In the genomic region with DNA sequence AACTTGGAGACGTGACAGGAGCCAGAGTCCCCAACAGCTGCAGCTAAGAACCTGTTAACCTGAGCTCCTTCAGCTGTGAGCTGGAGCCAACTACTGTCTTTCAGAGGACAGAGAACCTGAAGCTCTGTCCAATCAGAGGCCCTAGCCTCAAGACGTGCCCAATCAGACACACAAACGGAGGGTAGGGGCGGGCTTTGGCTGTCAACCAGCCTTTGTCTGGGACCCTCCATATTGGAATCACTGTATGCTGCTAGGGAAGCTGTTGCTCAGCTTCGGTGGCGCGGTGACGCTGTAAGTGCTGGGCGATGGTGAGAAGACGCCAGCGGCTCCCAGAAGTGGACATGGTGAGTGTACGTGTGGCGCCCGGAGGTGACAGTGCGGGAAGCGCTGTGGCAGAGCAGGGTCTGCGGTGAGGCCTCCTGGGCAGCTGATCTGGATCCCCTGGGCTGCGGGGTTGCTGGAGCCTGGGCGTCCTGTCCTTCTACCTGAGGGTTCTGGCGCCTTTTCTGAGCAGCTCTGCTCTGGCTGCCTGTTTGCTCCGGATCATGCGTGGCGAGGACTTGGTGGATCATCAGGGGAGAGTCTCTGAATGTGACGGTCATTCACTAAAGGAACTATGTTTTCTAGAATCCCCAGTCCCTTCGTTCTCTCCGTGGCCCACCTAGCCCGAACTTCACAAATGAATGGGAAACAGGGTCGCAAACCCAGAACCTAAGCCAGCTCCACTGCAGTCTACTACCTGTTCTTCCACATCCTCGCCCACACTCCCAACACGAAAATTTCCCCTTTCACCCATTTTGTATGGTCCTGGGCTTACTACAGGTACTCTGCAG, we compare ENCODE assay signal across 8 mouse cellular contexts. TPM values are rescaled to one million over a fixed set of nuclear protein-coding genes. Genes with fewer than 3 reads are reported as not detected.
A peak's percentile ranks its signal among the peaks of the same experiment; 100 is the strongest.
DNase-seq lines count a peak whose midpoint lies in the region; ATAC-seq and TF ChIP-seq lines count a peak whose summit lies in the region.

A430033K04Rik (plus strand) TSS at position 215 of the 833 bp plus-strand sequence.

- H3K4me1 ChIP-seq in embryonic facial prominence, embryonic 13.5 days, result peaks cover 20% of the 10 kb centered on the region
- peaks cover 3% of the 10 kb centered on the region; the same call in 1 of the 2 replicates for H3K4me1 ChIP-seq in kidney, adult 2 months (ENCODE audit: control insufficient read depth, insufficient read depth, low read length)
- peaks cover 20% of the 10 kb centered on the region for H3K4me1 ChIP-seq in limb, embryonic 12.5 days (replicated peaks)
- peaks cover 39% of the 10 kb centered on the region for H3K4me1 ChIP-seq in midbrain, embryonic 15.5 days
- H3K4me1 ChIP-seq in spleen, adult 2 months (ENCODE audit: control insufficient read depth, insufficient read depth, insufficient read length), result peaks cover 2% of the 10 kb centered on the region; the same call in 1 of the 2 replicates

- H3K27me3 ChIP-seq in embryonic facial prominence, embryonic 13.5 days, result no peaks in the 10 kb centered on the region
- no peaks in the 10 kb centered on the region for H3K27me3 ChIP-seq in kidney, adult 2 months (replicated peaks; ENCODE audit: control insufficient read depth, insufficient read depth, low read length)
- no peaks in the 10 kb centered on the region for H3K27me3 ChIP-seq in limb, embryonic 12.5 days
- H3K27me3 ChIP-seq in midbrain, embryonic 15.5 days (replicated peaks), result no peaks in the 10 kb centered on the region
- H3K27me3 ChIP-seq in spleen, adult 2 months (ENCODE audit: control insufficient read depth, insufficient read depth, low read length), result no peaks in the 10 kb centered on the region

- TF ChIP-seq POLR2A in kidney, adult 2 months (IDR thresholded peaks at IDR 0.05; ENCODE audit: low read depth, low read length), result peak; percentile 3
- no peak for TF ChIP-seq POLR2A in spleen, adult 2 months (IDR thresholded peaks at IDR 0.05; ENCODE audit: low read depth, low read length)

- peak; percentile 94 for ATAC-seq in embryonic facial prominence, embryonic 13.5 days (ENCODE audit: insufficient number of reproducible peaks, insufficient read depth, low FRiP score, low TSS enrichment, low read depth)
- peak; percentile 94 for ATAC-seq in limb, embryonic 12.5 days (ENCODE audit: insufficient number of reproducible peaks, insufficient read depth, low FRiP score, low TSS enrichment, low read depth)
- peak; percentile 94 for ATAC-seq in midbrain, embryonic 15.5 days (replicated peaks)

- H3K4me2 ChIP-seq in embryonic facial prominence, embryonic 13.5 days, result peak within 1 kb of the TSS; percentile 74
- H3K4me2 ChIP-seq in limb, embryonic 12.5 days, result peak within 1 kb of the TSS; percentile 69
- H3K4me2 ChIP-seq in midbrain, embryonic 15.5 days, result peak within 1 kb of the TSS; percentile 72

- H3K4me3 ChIP-seq in embryonic facial prominence, embryonic 13.5 days, result peak within 1 kb of the TSS; percentile 89
- peak within 1 kb of the TSS; percentile 87 for H3K4me3 ChIP-seq in kidney, adult 2 months (ENCODE audit: insufficient read depth, low read depth, low read length)
- peak within 1 kb of the TSS; percentile 76 for H3K4me3 ChIP-seq in limb, embryonic 12.5 days (replicated peaks)
- H3K4me3 ChIP-seq in midbrain, embryonic 15.5 days, result peak within 1 kb of the TSS; percentile 89
- H3K4me3 ChIP-seq in spleen, adult 2 months (ENCODE audit: extremely low read depth, insufficient read depth, insufficient read length), result peak within 1 kb of the TSS; percentile 82

- no peak for TF ChIP-seq CTCF in kidney, adult 2 months (conservative IDR thresholded peaks at IDR 0.05; ENCODE audit: insufficient read depth, insufficient read length, low read depth, low read length)
- no peak for TF ChIP-seq CTCF in spleen, adult 2 months (IDR thresholded peaks at IDR 0.05; ENCODE audit: extremely low read depth, insufficient read depth, insufficient read length, insufficient replicate concordance)

- H3K36me3 ChIP-seq in embryonic facial prominence, embryonic 13.5 days, result peaks cover 6% of the 10 kb centered on the region
- no peaks in the 10 kb centered on the region for H3K36me3 ChIP-seq in kidney, adult 2 months (ENCODE audit: control insufficient read depth, insufficient read depth, low read length)
- peaks cover 8% of the 10 kb centered on the region for H3K36me3 ChIP-seq in limb, embryonic 12.5 days
- 0 out of 2 replicates have a peak, but pooled peaks cover under 1% of the 10 kb centered on the region for H3K36me3 ChIP-seq in midbrain, embryonic 15.5 days (replicated peaks)
- H3K36me3 ChIP-seq in spleen, adult 2 months (ENCODE audit: control insufficient read depth, insufficient read depth, low read length), result no peaks in the 10 kb centered on the region

- DNase-seq in 3134 (ENCODE audit: extremely low read depth, insufficient read length, low spot score), result peak; percentile 84
- DNase-seq in adrenal gland, postnatal 36 days, result peak; percentile 94 to 95
- DNase-seq in heart, adult 18-20 months, result peak; percentile 96
- DNase-seq in kidney, adult 2 months, result peak; percentile 98
- peak; percentile 85 to 91 for DNase-seq in spleen, adult 2 months (ENCODE audit: low read depth in 1 of 2, low spot score in 2 of 2)

- H3K9ac ChIP-seq in embryonic facial prominence, embryonic 13.5 days, result peak within 1 kb of the TSS; percentile 92
- H3K9ac ChIP-seq in limb, embryonic 12.5 days (replicated peaks), result peak within 1 kb of the TSS; percentile 89
- peak within 1 kb of the TSS; percentile 95 for H3K9ac ChIP-seq in midbrain, embryonic 15.5 days

- H3K9me3 ChIP-seq in embryonic facial prominence, embryonic 13.5 days, result no peaks in the 10 kb centered on the region; the same call in 1 of the 2 replicates
- H3K9me3 ChIP-seq in limb, embryonic 12.5 days, result peaks cover 6% of the 10 kb centered on the region; the same call in 1 of the 2 replicates
- H3K9me3 ChIP-seq in midbrain, embryonic 15.5 days, result no peaks in the 10 kb centered on the region; the same call in 1 of the 2 replicates

- WGBS in embryonic facial prominence, embryonic 13.5 days, result under 1% methylated on average over 30 of the region's 30 CpGs
- under 1% methylated on average over 30 of the region's 30 CpGs for WGBS in kidney, adult 2 months
- WGBS in limb, embryonic 12.5 days, result 1% methylated on average over 30 of the region's 30 CpGs
- under 1% methylated on average over 30 of the region's 30 CpGs for WGBS in midbrain, embryonic 15.5 days
- under 1% methylated on average over 30 of the region's 30 CpGs for WGBS in spleen, adult 2 months

- peak within 1 kb of the TSS; percentile 94 for H3K27ac ChIP-seq in embryonic facial prominence, embryonic 13.5 days
- H3K27ac ChIP-seq in kidney, adult 2 months (ENCODE audit: insufficient read depth, low read depth, low read length), result peak within 1 kb of the TSS; percentile 69
- H3K27ac ChIP-seq in limb, embryonic 12.5 days, result peak within 1 kb of the TSS; percentile 94
- H3K27ac ChIP-seq in midbrain, embryonic 15.5 days, result peak within 1 kb of the TSS; percentile 98
- peak within 1 kb of the TSS; percentile 53 for H3K27ac ChIP-seq in spleen, adult 2 months (ENCODE audit: insufficient read depth, low read length)

RNA-seq across cellular contexts. Expression of gene A430033K04Rik, which starts in this region (rescaled TPM):
- 1 to 10 TPM; 4.0 to 4.1 TPM for total RNA-seq in adrenal gland, postnatal 36 days (2021)
- polyA plus RNA-seq in embryonic facial prominence, embryonic 13.5 days (2015; fragmentation: Nextera tagmentation; extraction: Ambion mirVana), result 17.9 and 20.4 TPM in 2 replicates
- 1 to 10 TPM; 3.5 to 3.8 TPM for total RNA-seq in heart, adult 18-20 months (2021)
- polyA plus RNA-seq in kidney, adult 2 months (2012; rRNA removed), result 2.5 and 3.0 TPM in 2 replicates
- polyA plus RNA-seq in limb, embryonic 12.5 days (2016; fragmentation: Nextera tagmentation; extraction: Ambion mirVana), result 17.1 and 19.1 TPM in 2 replicates
- polyA plus RNA-seq in midbrain, embryonic 15.5 days (2015; fragmentation: Nextera tagmentation; extraction: Ambion mirVana), result 24.4 and 26.4 TPM in 2 replicates
- polyA plus RNA-seq in spleen, adult 2 months (2012; rRNA removed), result 0.83 and 0.95 TPM in 2 replicates

Comparison
In these comparisons a context has a peak if more than half of its experiments do, and no peak if none do; other contexts are left out.
1. Peak in every context shown above with its lines: DNase-seq, ATAC-seq, H3K4me3 ChIP-seq and H3K27ac ChIP-seq.
2. Peak in DNase-seq, H3K4me3 ChIP-seq and H3K27ac ChIP-seq in spleen, adult 2 months; RNA of the gene not detected or under 1 TPM.